Mouse (Mus musculus) small intestine, adult 2 months (tissue): Measurements from ENCODE around the gene Cavin4. TPM values are rescaled to one million over a fixed set of nuclear protein-coding genes. Genes with fewer than 3 reads are reported as not detected.

ENCODE experiments used
- H3K27ac ChIP-seq: fragments of 200-500 bp; 2 replicates; pipeline ENCODE4 v1.5.1; 2012; ENCODE audit warnings: low read depth, low read length, control low read depth, inconsistent platforms; ENCODE audit not compliant: insufficient read depth
- H3K27me3 ChIP-seq: fragments of 200-500 bp; 2 replicates; pipeline ENCODE4 v1.6.1; 2012; ENCODE audit warnings: mild to moderate bottlenecking, moderate library complexity, low read length, inconsistent platforms; ENCODE audit not compliant: control insufficient read depth, insufficient read depth
- H3K36me3 ChIP-seq: fragments of 200-500 bp; 2 replicates; pipeline ENCODE4 v1.6.1; 2012; ENCODE audit warnings: mild to moderate bottlenecking, low read length, control low read depth, inconsistent platforms; ENCODE audit not compliant: control insufficient read depth, insufficient read depth
- H3K4me1 ChIP-seq: fragments of 200-500 bp; 2 replicates; pipeline ENCODE4 v1.6.1; 2012; ENCODE audit warnings: low read length, inconsistent platforms, mixed read lengths; ENCODE audit not compliant: control insufficient read depth, insufficient read depth, insufficient read length
- H3K4me3 ChIP-seq: fragments of 200-500 bp; 2 replicates; pipeline ENCODE4 v1.5.1; 2012; ENCODE audit warnings: low read depth, mild to moderate bottlenecking, control low read depth, inconsistent platforms, low read length, moderate library complexity
- CTCF ChIP-seq: fragments of 200-500 bp; IDR thresholded peaks from 2 replicates; pipeline ENCODE4 v1.5.1; 2012; ENCODE audit warnings: low read depth, mild to moderate bottlenecking, control low read depth, inconsistent platforms, low read length, moderate library complexity, mixed read lengths; ENCODE audit not compliant: insufficient replicate concordance, insufficient read length; ENCODE audit errors: extremely low read depth
- POLR2A ChIP-seq: fragments of 200-500 bp; IDR thresholded peaks from 2 replicates; pipeline ENCODE4 v1.6.1; 2012; ENCODE audit warnings: low read depth, mild to moderate bottlenecking, control low read depth, inconsistent platforms, low read length, moderate library complexity
- WGBS: fragments of 180-500 bp; shearing (Covaris S2); methylation state at CpG from one replicate; pipeline ENCODE4 v1.1.7; 2018; 5-methylcytosine and 5-hydroxymethylcytosine counted together
- polyA plus RNA-seq: library from polyadenylated mRNA; depleted of rRNA; stranded (reverse); fragments of >200 nt; gene quantifications from 2 replicates; pipeline ENCODE4 v1.2.3, GENCODE M21; 2012; rRNA removed

The Cavin4 gene
- polyA plus RNA-seq = not detected in 2 replicates

GRCm38 (mm10) chr4:48663271-48663670 is at the start of gene Cavin4:
Gene Cavin4, plus strand, starts transcription at chr4:48663514.
- TF ChIP-seq CTCF = no peak
- no peak for TF ChIP-seq POLR2A
- 94% methylated on average over 10 of the region's 10 CpGs for WGBS
- Histone ChIP-seq H3K4me3 (no peak within 1 kb of the TSS), H3K4me1 (peaks cover 3% of the 10 kb centered on the region; the same call in 1 of the 2 replicates), H3K27me3 (no peaks in the 10 kb centered on the region), H3K36me3 (no peaks in the 10 kb centered on the region), H3K27ac (no peak within 1 kb of the TSS)

DNA sequence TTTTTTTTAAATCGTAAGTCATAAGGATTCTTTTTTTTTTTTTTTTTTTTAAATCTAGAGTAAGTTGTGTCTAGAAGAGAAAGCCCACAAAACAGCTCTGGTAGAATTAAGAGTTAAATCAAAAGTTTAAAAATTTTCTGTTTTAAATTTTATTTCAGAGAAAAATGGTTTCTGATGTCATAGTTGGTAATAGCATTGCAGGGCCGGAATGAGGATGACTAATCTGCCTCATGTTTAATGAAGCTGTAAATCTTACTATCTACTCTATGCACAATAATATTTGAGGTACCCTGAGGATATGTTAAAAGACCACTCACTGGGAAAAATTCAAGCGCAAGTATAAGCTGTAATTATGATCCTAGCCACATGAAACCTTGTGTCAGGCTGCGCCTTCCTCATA is 47.8 kb upstream of the Cavin4 start:
- WGBS = 95% methylated on average over 4 of the region's 4 CpGs
- Histone ChIP-seq H3K36me3 (no peaks in the 10 kb centered on the region), H3K27me3 (no peaks in the 10 kb centered on the region), H3K4me1 (no peaks in the 10 kb centered on the region), H3K4me3 (no peak overlapping the region), H3K27ac (no peak overlapping the region)
- TF ChIP-seq CTCF = no peak
- no peak for TF ChIP-seq POLR2A

- H3K27me3 ChIP-seq = no peaks in the 10 kb centered on the region
- no peaks in the 10 kb centered on the region for H3K36me3 ChIP-seq
- H3K4me3 ChIP-seq = no peak overlapping the region
- no peak overlapping the region for H3K27ac ChIP-seq
- H3K4me1 ChIP-seq = no peaks in the 10 kb centered on the region
- 96% methylated on average over 15 of the region's 15 CpGs for WGBS
- TF ChIP-seq POLR2A = no peak
- TF ChIP-seq CTCF = no peak
These were observed 46.1 kb upstream of the Cavin4 start for GRCm38 (mm10) chr4:48617201-48617600.

DNA sequence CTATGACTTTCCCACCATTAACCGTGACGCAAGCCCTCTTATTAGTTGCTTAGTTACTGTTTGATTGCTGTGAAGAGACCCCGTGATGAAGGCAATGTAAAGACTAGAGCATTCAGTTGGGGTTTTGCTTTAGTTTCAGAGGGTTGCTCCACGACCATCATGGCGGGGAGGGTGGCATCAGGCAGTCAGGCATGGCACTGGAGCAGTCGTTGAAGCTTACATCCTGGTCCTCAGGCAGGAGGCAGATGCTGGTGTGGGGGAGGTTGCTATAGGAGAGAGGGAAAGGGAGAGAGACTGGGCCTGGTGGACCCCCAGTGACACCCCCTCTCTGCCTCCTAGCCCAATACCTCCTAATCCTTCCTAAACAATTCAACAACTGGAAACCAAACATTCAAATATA is 43.2 kb upstream of the Cavin4 start:
- H3K36me3 ChIP-seq = no peaks in the 10 kb centered on the region
- 92% methylated on average over 6 of the region's 6 CpGs for WGBS
- no peaks in the 10 kb centered on the region for H3K4me1 ChIP-seq
- TF ChIP-seq CTCF (no peak), POLR2A (no peak)
- H3K27me3 ChIP-seq = no peaks in the 10 kb centered on the region
- H3K27ac ChIP-seq = no peak overlapping the region
- H3K4me3 ChIP-seq = no peak overlapping the region

DNA sequence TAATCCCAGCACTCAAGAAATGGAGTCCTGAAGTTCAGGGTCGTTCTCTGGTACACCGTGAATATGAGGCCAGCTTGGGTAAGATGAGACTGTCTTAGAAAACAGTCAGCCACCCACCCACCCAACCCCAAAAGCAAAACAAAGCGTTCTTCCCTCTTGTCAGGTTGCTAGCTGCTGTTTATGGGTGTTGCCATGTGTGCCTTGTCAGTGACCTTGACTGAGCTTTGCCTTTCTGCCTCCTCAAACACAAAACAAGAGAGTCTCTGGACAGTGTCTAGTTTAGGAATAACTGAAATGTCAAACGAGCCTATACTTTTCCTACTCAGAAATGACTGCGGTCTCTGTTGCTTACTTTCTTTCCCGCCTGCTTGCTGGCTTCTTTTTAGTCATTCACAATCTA is 41.1 kb upstream of the Cavin4 start:
- Histone ChIP-seq H3K36me3 (no peaks in the 10 kb centered on the region), H3K27ac (no peak overlapping the region), H3K27me3 (no peaks in the 10 kb centered on the region), H3K4me3 (no peak overlapping the region), H3K4me1 (no peaks in the 10 kb centered on the region)
- no peak for TF ChIP-seq POLR2A
- no peak for TF ChIP-seq CTCF
- 85% methylated on average over 6 of the region's 6 CpGs for WGBS

- Histone ChIP-seq H3K36me3 (no peaks in the 10 kb centered on the region), H3K27ac (no peak overlapping the region), H3K27me3 (no peaks in the 10 kb centered on the region), H3K4me3 (no peak overlapping the region), H3K4me1 (no peaks in the 10 kb centered on the region)
- WGBS = 90% methylated on average over 7 of the region's 7 CpGs
- TF ChIP-seq CTCF = no peak
- TF ChIP-seq POLR2A = no peak
These were observed 40.4 kb upstream of the Cavin4 start for GRCm38 (mm10) chr4:48622946-48623345.

GRCm38 (mm10) chr4:48624961-48625360 is 38.4 kb upstream of the Cavin4 start:
- Histone ChIP-seq H3K4me1 (no peaks in the 10 kb centered on the region), H3K27ac (no peak overlapping the region), H3K36me3 (no peaks in the 10 kb centered on the region), H3K4me3 (no peak overlapping the region), H3K27me3 (no peaks in the 10 kb centered on the region)
- 85% methylated on average over 6 of the region's 6 CpGs for WGBS
- TF ChIP-seq POLR2A (no peak), CTCF (no peak)

DNA sequence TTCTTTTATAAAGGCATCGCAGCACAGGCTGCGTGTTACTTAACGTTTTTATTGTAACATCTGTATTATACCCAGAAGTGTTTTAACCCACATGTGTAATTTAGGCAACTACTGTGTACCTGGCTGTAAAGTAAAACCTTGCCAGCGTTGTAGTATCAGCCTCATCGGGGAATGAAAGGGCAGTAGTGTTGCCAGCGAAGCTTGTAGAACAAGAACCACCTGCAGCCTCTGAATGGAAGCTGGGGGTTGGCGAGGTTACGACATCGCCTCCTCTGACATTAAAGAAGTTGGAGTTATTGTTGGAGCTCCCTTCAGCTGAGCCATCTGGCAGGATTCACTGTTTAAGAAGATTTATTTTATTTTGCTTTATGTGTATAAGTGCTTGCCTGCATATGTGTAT is 37.5 kb upstream of the Cavin4 start:
- H3K4me3 ChIP-seq = no peak overlapping the region
- no peak overlapping the region for H3K27ac ChIP-seq
- H3K27me3 ChIP-seq = no peaks in the 10 kb centered on the region
- H3K36me3 ChIP-seq = no peaks in the 10 kb centered on the region
- WGBS = 81% methylated on average over 9 of the region's 9 CpGs
- TF ChIP-seq CTCF = no peak
- TF ChIP-seq POLR2A = no peak
- H3K4me1 ChIP-seq = no peaks in the 10 kb centered on the region
